ENCODE assay signal across 16 mouse cellular contexts in genomic region chr14:72986044-72986443, GRCm38 (mm10).
"Had no signal": no experiment of that assay in that cellular context is flagged by ENCODE, and none has a peak within 500 bp of the region (broad histone marks: within the 10 kb centered on the region; RNA-seq: fewer than 3 reads in every experiment).

No protein-coding gene starts in this region.

- H3K9me3 ChIP-seq: neural tube, embryonic 13.5 days; neural tube, embryonic 15.5 days; stomach, embryonic 15.5 days had no signal

- H3K27me3 ChIP-seq: neural tube, embryonic 13.5 days; neural tube, embryonic 15.5 days; stomach, embryonic 15.5 days had no signal

- H3K36me3 ChIP-seq: neural tube, embryonic 13.5 days; neural tube, embryonic 15.5 days; stomach, embryonic 15.5 days had no signal

- DNase-seq: retina, postnatal 1 day; right cerebral cortex, adult 18-20 months; right cerebral cortex, postnatal 14 days; right cerebral cortex, postnatal 25 days; right cerebral cortex, postnatal 4 days; spleen, adult 18-20 months; thymus, adult 18-20 months; thymus, adult 2 months; thymus, postnatal 14 days; thymus, postnatal 25 days; thymus, postnatal 36 days; thymus, postnatal 4 days had no signal

- H3K27ac ChIP-seq: neural tube, embryonic 13.5 days; neural tube, embryonic 15.5 days; stomach, embryonic 15.5 days; stomach, postnatal 0 days had no signal

- H3K9ac ChIP-seq: neural tube, embryonic 13.5 days; neural tube, embryonic 15.5 days; stomach, embryonic 15.5 days had no signal

- H3K4me3 ChIP-seq: neural tube, embryonic 13.5 days; neural tube, embryonic 15.5 days; stomach, embryonic 15.5 days had no signal

- H3K4me2 ChIP-seq: neural tube, embryonic 13.5 days; neural tube, embryonic 15.5 days; stomach, embryonic 15.5 days had no signal
